Mouse (Mus musculus): ENCODE results near the gene Trpc7.

Trpc7 gene

GRCm38 (mm10) chr13:56895893-56896292, at the start of gene Trpc7:
Gene Trpc7 (minus strand): TSS chr13:56895993.
- DNase-seq = no peak

GRCm38 (mm10) chr13:56939261-56939660, 43.5 kb upstream of the Trpc7 start:
- no peak for DNase-seq

- DNase-seq = no peak
Measured at GRCm38 (mm10) chr13:56933832-56934510, 38.2 kb upstream of the Trpc7 start.

GRCm38 (mm10) chr13:56930421-56930820, 34.6 kb upstream of the Trpc7 start:
- no peak for DNase-seq

- DNase-seq = no peak
Measured at GRCm38 (mm10) chr13:56922976-56923375, 27.2 kb upstream of the Trpc7 start.

- no peak for DNase-seq
Measured at GRCm38 (mm10) chr13:56921251-56921650, 25.5 kb upstream of the Trpc7 start.

- DNase-seq = no peak
Measured at GRCm38 (mm10) chr13:56914721-56915120, 18.9 kb upstream of the Trpc7 start.

DNA sequence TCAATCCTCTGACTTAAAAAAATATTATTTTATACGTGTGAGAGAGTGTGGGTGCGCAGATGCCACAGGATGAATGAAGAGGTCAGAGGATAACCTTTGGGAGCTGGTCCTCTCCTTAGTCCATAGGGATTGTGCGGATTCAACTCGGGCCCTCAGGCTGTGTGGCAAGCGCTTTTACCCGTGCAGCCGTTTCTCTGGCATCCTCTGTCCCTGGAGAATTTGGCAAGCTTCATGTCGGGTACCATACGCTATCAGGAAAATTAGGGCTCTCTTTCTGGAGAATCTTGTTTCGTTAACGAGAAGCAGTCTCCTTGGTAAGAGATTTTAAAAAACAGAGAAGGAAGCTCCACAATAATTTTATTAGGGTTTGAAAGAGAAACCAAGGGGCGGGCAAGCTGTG, 15.3 kb upstream of the Trpc7 start:
- DNase-seq = no peak

DNA sequence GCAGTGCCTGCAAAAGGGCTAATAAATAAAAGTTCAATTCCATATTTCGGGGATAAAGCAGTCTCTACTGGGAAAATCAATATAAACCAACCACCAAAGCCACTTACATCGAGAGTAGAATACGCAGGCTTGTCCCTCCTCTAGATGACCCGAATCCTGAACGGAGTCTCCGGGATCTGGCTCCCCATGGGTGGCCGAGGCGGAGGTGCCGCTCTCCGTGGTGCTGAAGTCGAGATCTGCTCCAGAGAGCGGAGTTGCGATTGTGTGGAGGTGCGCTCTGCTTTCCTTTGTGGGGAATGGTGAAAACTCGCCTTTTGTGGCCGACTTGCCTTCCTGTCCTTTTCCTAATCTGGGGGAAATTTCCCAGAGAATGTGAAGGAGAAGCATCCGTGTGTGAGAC, 407 bp downstream of the Trpc7 start:
- DNase-seq = no peak

DNA sequence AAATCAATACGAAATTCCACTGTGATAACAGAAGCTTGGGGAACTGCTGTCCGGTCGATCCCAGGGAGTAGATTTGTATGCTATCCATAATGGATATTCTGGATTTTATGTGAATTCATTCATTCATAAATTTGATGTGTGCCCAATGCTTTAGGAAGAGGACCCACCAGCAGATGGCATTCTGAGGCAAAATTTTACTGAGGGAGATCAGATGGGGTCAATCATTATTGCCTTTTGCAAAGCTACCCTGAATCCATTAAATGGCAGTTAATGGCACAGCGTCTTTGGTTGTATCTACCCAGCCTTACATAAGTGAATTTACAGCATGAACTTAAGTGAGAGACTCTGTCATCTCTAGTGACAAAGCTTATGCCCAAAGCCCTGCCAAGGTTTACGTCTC, 1.2 kb downstream of the Trpc7 start:
- DNase-seq = no peak

DNA sequence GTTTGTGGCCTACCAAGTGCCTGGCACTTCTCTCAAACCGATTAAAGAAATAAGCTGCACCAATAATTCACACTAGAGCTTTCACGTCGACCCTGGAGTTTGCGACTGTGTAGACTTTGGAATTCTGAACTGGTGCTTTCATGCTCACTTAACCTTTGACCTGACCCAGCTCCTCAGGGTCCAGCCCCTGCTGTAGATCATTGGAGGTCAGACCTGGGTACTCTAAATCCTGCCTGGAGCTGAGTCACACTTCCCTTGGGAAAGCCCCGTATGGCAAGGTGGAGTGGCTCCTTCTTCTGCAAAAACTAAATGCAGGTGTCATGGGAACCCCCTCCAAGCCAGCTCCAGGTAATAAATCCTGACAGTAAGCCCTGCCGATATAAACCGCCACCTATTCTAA, 5.9 kb downstream of the Trpc7 start:
- no peak for DNase-seq

DNA sequence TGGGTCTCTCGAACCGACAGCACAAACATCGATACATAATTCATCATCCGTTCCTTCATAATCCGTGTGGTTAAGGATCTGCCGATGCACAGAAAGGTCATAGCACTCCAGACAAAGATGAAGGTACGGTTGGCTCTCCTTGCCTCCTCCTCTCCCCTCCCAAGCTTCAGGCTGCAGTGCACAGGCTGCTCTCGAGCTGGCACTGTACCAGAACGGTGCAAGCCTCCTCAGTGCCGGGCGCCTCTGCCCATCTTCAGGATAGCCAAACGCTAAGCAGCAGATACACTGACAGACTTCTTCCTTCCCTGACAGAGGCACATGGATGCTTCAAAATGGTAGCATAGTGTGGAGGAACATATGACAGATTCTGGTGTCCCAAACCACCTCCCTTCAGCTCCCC, 12.9 kb downstream of the Trpc7 start:
- DNase-seq = no peak

DNA sequence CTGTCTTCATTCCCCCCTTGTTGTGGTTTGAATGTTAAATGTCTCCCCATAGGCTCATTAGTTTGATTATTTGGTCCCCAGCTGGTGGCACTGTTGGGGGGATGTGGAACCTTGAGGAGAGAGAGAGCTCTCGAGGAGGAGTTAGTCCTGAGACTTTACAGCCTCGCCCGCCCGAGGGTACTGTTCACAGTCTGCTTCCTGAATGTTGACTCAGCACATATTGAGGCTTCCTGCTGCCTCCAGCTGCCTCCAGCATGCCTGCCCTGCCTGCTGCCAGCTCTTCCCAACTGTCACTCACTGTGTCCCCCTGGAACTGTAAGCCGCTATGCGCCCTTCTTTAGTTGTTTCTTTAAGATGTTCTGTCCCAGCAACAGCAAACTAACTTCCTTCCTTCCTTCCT, 31.2 kb downstream of the Trpc7 start:
- no peak for DNase-seq

- DNase-seq = no peak
Measured at GRCm38 (mm10) chr13:56862011-56862410, 33.8 kb downstream of the Trpc7 start.

- DNase-seq = no peak
Measured at GRCm38 (mm10) chr13:56854506-56854905, 41.3 kb downstream of the Trpc7 start.

DNA sequence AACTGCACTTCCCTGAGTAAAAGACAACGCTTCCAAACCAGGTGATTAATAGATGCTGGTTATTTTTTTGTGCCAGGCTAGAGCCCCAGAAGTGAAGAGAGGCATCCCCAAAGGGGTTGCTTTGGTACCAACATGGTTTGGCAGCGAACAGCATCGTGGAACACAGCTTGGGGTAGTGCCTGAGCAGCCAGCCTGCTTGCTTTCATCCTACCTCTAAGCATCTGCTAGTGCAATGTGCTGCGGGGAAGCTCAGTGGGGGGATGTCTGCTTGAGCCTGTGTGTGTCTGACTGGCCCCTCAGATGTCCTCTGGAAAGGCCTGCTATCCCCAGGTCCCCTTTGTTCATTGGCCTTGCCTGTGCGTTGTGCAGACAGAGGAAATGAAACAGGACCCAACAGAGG, 42.4 kb downstream of the Trpc7 start:
- no peak for DNase-seq

GRCm38 (mm10) chr13:56845866-56846265, 49.9 kb downstream of the Trpc7 start:
- no peak for DNase-seq

DNA sequence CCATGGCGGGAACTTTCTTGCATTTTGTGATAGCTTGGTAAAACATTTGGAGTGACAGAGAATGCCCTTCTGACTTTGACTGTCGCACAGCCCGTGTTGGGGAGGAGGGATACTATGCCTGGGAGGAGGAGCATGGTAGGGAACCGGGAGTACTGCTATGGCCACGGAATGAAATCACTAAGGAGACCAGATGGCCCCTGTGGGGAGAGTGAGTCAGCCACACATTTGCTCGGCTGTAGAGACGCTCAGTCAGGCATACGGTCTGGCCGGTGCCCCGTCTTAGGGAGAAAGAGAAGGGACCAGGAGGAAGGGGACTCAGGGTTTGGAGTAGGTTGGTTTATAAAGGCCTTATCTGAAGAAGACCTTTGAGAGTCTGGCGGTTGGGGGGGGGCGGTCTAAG, 80.3 kb downstream of the Trpc7 start:
- no peak for DNase-seq

DNA sequence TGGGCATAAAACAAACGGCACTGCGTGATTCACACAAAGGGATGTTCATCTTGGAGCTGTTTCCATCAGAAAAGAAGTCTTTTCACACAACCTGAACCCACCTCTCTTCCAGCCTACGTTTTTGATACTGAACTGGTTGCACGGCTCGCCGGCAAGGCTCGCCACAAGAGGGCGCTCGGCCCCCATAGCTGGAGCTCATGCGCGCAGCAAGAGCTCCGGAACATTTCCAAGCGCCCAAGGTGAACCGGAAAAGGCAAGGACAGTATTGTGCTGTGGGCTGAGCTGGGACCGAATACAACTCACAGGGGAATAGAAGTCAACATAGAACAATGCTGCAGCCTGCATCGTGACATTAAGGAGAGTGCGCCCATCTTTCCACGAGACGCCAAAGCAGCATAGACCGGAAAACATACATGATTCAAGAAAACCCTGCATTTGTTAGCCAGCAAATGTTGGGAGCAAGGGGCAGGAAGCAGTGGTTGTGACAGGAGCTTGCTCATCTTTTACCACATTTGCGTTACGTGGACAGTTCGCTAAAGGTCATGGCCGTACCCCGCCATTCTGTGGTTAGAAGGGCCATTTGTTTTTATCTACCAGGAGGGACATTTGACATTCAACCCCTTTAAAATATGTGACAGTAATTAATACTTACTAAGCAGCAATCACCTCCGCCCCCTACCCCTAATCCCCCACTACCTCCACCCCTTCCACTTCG, 88.9 kb downstream of the Trpc7 start:
- DNase-seq = peak; percentile 70 to 72

- DNase-seq = no peak
Measured at GRCm38 (mm10) chr13:56805131-56805530, 90.7 kb downstream of the Trpc7 start.

DNA sequence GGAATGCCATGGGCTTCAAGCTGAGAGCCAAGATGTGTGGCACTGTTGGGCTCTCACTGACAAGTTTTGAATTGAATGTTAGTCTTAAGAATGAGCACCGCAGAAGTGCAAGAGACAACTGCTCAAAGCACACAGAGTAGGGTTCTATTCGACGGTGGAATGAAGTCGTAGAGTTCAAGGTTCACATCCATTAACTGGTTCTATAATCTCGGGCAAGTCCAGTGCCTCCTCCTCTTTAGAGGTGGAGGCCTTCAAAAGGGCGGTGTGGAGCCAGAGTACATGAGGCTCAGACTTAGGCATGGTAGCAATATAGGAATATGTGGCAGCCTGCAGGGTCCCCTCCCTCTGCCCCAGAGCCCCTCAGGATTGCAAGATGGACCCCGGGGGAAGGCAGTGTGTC, 98.3 kb downstream of the Trpc7 start:
- DNase-seq = no peak

DNA sequence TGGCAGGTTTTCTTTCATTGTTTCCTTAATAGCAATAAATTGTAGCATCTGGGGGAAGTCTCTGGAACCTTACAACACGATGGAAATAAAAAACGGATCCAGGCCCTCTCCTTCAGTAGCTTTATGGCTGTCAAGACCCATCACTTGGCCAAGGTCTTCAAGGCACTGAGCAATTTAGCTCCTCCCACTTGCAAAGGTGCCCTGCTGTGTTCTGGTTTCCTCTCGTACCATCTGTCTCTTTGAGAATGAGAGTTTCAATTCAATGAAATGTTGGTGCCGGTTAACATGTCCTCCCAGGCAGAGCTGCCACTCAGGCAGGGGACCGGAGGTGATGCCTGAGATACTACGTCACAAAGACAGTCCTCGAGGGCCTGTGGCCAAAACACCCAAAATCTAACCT, 100.3 kb downstream of the Trpc7 start:
- DNase-seq = no peak

DNA sequence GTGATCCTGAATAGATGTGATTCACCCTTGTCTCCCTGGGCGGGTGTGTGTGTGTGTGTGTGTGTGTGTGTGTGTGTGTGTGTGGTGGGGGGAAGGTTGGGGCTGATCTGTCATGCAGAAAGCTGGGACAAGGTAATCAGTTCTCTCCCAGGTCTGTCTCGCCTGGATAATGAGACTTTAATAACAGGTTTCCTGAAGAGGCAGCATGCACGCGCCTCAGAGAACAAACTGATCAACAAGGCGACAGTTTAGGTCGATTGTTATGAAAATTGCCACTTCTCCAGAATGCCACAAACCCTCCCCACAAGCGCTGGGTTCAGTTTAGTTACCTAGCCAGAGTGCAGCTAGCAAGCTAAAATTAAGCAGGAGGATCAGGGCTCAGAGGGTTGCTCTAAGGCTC, 101.4 kb downstream of the Trpc7 start:
- no peak for DNase-seq

DNA sequence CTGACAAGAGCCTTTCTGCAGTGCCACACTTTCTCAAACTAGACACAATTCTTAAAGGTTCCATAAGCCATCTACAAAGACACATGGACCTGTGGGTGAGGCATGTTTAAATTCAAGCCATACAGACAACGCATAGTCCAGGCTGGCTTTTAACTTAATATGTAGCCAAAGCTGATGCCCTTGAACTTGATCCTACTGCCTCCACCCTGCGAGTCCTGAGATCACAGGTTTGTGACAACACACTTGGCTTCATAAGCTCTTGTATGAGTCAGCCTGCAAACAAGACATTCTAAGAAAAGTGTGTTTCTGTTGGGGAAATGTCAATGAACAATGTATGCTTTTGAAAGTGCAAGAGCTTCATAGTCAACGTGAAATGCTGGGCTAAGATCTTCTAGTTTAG, 102.9 kb downstream of the Trpc7 start:
- no peak for DNase-seq

- no peak for DNase-seq
Measured at GRCm38 (mm10) chr13:56790683-56791082, 105.1 kb downstream of the Trpc7 start.
